Mouse (Mus musculus) heart, adult 2 months (tissue): ENCODE results near the gene Jsrp1.

Source experiments
- CTCF ChIP-seq: fragments of 200-600 bp; IDR thresholded peaks from 2 replicates; pipeline ENCODE4 v1.8.1; 2022; ENCODE audit warnings: antibody characterized with exemption, mild to moderate bottlenecking, moderate library complexity
- EP300 ChIP-seq: fragments of 200-500 bp; IDR thresholded peaks from 2 replicates; pipeline ENCODE4 v1.6.1; 2011; ENCODE audit warnings: low read depth, low read length, control low read depth; ENCODE audit not compliant: insufficient read depth
- POLR2A ChIP-seq: fragments of 200-500 bp; IDR thresholded peaks from 2 replicates; pipeline ENCODE4 v1.6.1; 2011; ENCODE audit warnings: mild to moderate bottlenecking, low read depth, low read length, control low read depth; ENCODE audit not compliant: insufficient read depth

GRCm38 (mm10) chr10:80806341-80807056 is 6.8 kb downstream of the Jsrp1 start:
- no peak for TF ChIP-seq POLR2A
- no peak for TF ChIP-seq CTCF
- TF ChIP-seq EP300 = no peak
